Mouse (Mus musculus) testis, adult 2 months (tissue): ENCODE measurements around the gene Tbc1d24.

Source experiments
- CTCF ChIP-seq: fragments of 200-500 bp; IDR thresholded peaks from 2 replicates; pipeline ENCODE4 v1.5.1; 2012; ENCODE audit warnings: low read depth, mild to moderate bottlenecking, inconsistent platforms, low read length, moderate library complexity; ENCODE audit not compliant: control insufficient read depth, insufficient read depth, insufficient replicate concordance
- POLR2A ChIP-seq: fragments of 200-500 bp; IDR thresholded peaks from 2 replicates; pipeline ENCODE4 v1.6.1; 2012; ENCODE audit warnings: low read depth, mild to moderate bottlenecking, inconsistent platforms, low read length, moderate library complexity; ENCODE audit not compliant: control insufficient read depth

GRCm38 (mm10) chr17:24156394-24156793, 49.0 kb downstream of the Tbc1d24 start:
- TF ChIP-seq POLR2A (no peak), CTCF (no peak)
